Mouse (Mus musculus) liver, embryonic 14.5 days (tissue): Measurements from ENCODE around the gene Bcl11b. TPM values are rescaled to one million over a fixed set of nuclear protein-coding genes. Genes with fewer than 3 reads are reported as not detected.

ENCODE experiments used
- ATAC-seq: fragments of 200-750 bp; cut with Nextera tagmentation; 2 replicates; pipeline ENCODE4 v1.8.0; 2017; ENCODE audit warnings: moderate number of reproducible peaks, mild to moderate bottlenecking, moderate library complexity; ENCODE audit not compliant: insufficient read depth
- DNase-seq, 3 experiments: peaks; one replicate each; pipeline ENCODE4 v3.0.0-alpha.2; 2012 to 2013; ENCODE audit warnings: low read depth in 3 of 3, low spot score in 3 of 3
- H3K27ac ChIP-seq: fragments of 300-500 bp; sonication (generic); 2 replicates; pipeline ENCODE4 v1.5.1; 2014; ENCODE audit warnings: moderate library complexity, mild to moderate bottlenecking, control low read depth, inconsistent platforms
- H3K27me3 ChIP-seq: fragments of 300-500 bp; sonication (generic); 2 replicates; pipeline ENCODE4 v1.6.1; 2014; ENCODE audit warnings: mild to moderate bottlenecking, low read length, moderate library complexity; ENCODE audit not compliant: control insufficient read depth, insufficient read depth
- H3K36me3 ChIP-seq: fragments of 300-500 bp; sonication (generic); replicated peaks from 2 replicates; pipeline ENCODE4 v1.6.1; 2014; ENCODE audit warnings: low read depth; ENCODE audit not compliant: control insufficient read depth, insufficient read depth
- H3K4me1 ChIP-seq, 2 experiments: fragments of 200-500 bp in 1 of 2; fragments of 300-500 bp in 1 of 2; sonication (generic) in 1 of 2; replicated peaks; 2 replicates each; pipeline ENCODE4 v1.6.1; 2012 to 2014; ENCODE audit warnings: antibody characterized with exemption in 1 of 2, inconsistent platforms in 1 of 2, low read length in 1 of 2; ENCODE audit not compliant: control insufficient read depth in 2 of 2, insufficient read depth in 2 of 2
- H3K4me2 ChIP-seq: fragments of 300-500 bp; sonication (generic); 2 replicates; pipeline ENCODE4 v1.6.1; 2014; ENCODE audit warnings: low read depth, mild to moderate bottlenecking, control low read depth, moderate library complexity
- H3K4me3 ChIP-seq, 2 experiments: fragments of 200-500 bp in 1 of 2; fragments of 300-500 bp in 1 of 2; sonication (generic) in 1 of 2; 2 replicates each; pipeline ENCODE4 v1.5.1; 2012 to 2014; ENCODE audit warnings: low read depth in 2 of 2, low read length in 2 of 2, mild to moderate bottlenecking in 2 of 2, control low read depth in 1 of 2, inconsistent platforms in 1 of 2, moderate library complexity in 1 of 2; ENCODE audit not compliant: insufficient read depth in 1 of 2
- H3K9ac ChIP-seq: fragments of 300-500 bp; sonication (generic); replicated peaks from 2 replicates; pipeline ENCODE4 v1.6.1; 2014; ENCODE audit warnings: mild to moderate bottlenecking, control low read depth, moderate library complexity
- H3K9me3 ChIP-seq: fragments of 300-500 bp; sonication (generic); 2 replicates; pipeline ENCODE4 v1.6.1; 2016; ENCODE audit warnings: low read length, mixed read lengths; ENCODE audit not compliant: control insufficient read depth
- CTCF ChIP-seq: IDR thresholded peaks from 2 replicates; pipeline ENCODE4 v1.5.1; 2016; ENCODE audit warnings: antibody characterized with exemption, low read depth, control low read depth
- EP300 ChIP-seq: IDR thresholded peaks from 2 replicates; pipeline ENCODE4 v1.6.1; 2016; ENCODE audit warnings: antibody characterized with exemption, low read depth
- WGBS: fragments of 180-500 bp; shearing (Covaris S2); extraction: QIAGEN DNeasy Blood & Tissue Kit; methylation state at CpG from one replicate; pipeline ENCODE4 v1.1.7; 2014; ENCODE audit not compliant: insufficient replicate concordance; 5-methylcytosine and 5-hydroxymethylcytosine counted together
- polyA plus RNA-seq, 2 experiments: library from polyadenylated mRNA; depleted of rRNA in 1 of 2; stranded (reverse) in 1 of 2; unstranded in 1 of 2; fragments of >200 nt; fragmentation: Nextera tagmentation in 1 of 2; extraction: Ambion mirVana in 1 of 2; gene quantifications; 2 replicates each; pipeline versions ENCODE4 v1.2.1 to v1.2.3; 2012 to 2014

Bcl11b gene
- polyA plus RNA-seq, 2 experiments = 0.02 TPM; not detected in 1

DNA sequence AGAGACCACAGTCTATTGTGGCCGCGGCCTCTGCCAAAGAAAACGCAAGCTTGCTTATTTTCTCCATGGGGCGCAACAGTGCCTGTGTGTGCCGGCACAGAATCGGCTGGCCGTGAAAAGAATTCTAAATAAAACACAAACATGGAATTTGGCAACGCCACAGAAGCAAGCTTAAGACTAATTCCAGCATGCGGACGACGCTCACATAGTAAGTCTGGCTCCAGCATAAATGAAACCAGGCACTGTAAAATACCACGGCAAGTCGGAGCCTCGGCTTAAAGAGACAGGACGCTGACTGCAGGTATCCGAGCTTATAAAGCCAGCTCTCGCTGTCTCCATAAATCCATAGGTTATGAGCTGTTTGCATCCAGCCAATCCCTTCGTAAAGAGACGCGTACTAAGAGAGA is 51.1 kb downstream of the Bcl11b start:
- no peaks in the 10 kb centered on the region for H3K9me3 ChIP-seq
- no peak overlapping the region for H3K27ac ChIP-seq
- no peak for ATAC-seq
- DNase-seq = no peak
- TF ChIP-seq CTCF (no peak), EP300 (no peak)
- H3K27me3 ChIP-seq = no peaks in the 10 kb centered on the region
- no peak overlapping the region for H3K9ac ChIP-seq
- H3K4me3 ChIP-seq = no peak overlapping the region
- H3K4me1 ChIP-seq = no peaks in the 10 kb centered on the region
- H3K4me2 ChIP-seq = no peak overlapping the region
- no peaks in the 10 kb centered on the region for H3K36me3 ChIP-seq
- 77% methylated on average over 20 of the region's 20 CpGs for WGBS

DNA sequence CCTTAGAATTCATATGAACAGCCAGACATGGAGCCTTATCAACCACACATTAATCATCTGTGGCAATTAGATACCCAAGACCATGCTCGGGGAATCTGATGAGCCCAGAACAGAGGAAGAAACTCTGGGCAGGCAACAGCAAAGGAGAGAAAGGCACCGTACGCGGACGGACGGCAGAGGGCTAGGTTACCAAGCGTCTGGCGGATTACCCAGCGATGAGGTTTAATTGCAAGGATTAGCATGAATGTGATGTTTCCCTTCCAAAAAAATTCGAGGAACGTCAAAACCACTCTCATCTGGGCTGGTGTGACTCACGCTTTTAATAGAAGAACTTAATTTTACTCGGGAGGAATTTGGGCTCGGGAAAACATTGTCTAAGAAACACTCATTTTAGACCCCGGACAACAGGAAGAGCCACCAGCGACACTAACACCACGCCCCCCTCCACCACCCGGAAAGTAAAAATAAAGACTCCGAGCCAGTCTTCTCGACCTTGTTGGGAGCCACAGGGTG is 52.7 kb downstream of the Bcl11b start:
- Histone ChIP-seq H3K4me1 (no peaks in the 10 kb centered on the region), H3K27me3 (no peaks in the 10 kb centered on the region), H3K4me3 (no peak overlapping the region), H3K4me2 (no peak overlapping the region), H3K27ac (no peak overlapping the region), H3K9me3 (no peaks in the 10 kb centered on the region), H3K9ac (no peak overlapping the region), H3K36me3 (no peaks in the 10 kb centered on the region)
- ATAC-seq (no peak), DNase-seq (no peak)
- WGBS = 62% methylated on average over 20 of the region's 20 CpGs
- no peak for TF ChIP-seq EP300
- TF ChIP-seq CTCF = no peak

DNA sequence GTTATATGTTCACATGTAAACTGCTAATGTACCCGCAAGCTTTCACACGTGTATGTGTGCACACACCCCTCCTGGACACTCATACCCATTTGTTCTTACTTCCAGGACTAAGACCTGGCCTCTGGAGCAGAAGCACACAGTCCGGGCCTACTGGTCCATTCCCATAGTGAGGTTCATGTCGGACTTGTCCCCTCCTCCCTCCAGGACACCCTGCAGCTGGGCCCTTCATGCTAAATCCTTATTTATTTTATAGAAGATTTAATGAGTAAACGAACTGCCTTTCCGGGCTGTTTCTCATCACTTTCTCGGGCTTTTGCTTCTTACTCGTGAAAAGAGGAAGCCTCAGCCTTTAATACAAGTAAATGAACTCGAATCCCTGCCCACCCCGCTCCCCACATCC is 54.0 kb downstream of the Bcl11b start:
- Histone ChIP-seq H3K4me2 (no peak overlapping the region), H3K4me3 (no peak overlapping the region), H3K9ac (no peak overlapping the region), H3K27me3 (no peaks in the 10 kb centered on the region), H3K36me3 (no peaks in the 10 kb centered on the region), H3K9me3 (no peaks in the 10 kb centered on the region), H3K27ac (no peak overlapping the region), H3K4me1 (no peaks in the 10 kb centered on the region)
- WGBS = 55% methylated on average over 10 of the region's 10 CpGs
- TF ChIP-seq CTCF = no peak
- no peak for TF ChIP-seq EP300
- no peak for ATAC-seq
- no peak for DNase-seq

DNA sequence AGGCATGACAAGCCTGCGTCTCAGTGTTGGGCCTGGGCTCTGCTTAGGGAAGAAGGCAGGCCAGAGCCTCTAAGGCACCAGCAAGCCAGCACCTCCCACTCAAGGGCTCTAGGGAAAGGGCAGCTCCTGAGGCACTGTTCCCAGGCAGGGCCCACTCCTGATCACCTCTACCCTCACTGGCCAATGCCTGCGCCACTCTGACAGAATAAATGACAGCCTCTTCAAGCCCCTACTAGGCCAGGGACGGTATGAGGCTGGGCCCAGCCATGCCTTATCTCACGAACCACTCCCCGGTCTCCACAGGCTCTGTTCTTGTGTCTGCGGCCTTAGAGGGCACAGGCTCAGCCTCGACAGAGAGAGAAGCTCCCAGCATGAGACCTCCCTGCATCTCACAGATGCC is 61.3 kb downstream of the Bcl11b start:
- ATAC-seq = no peak
- no peak overlapping the region for H3K9ac ChIP-seq
- H3K27ac ChIP-seq = no peak overlapping the region
- H3K4me2 ChIP-seq = no peak overlapping the region
- H3K4me3 ChIP-seq = no peak overlapping the region
- WGBS = 47% methylated on average over 7 of the region's 7 CpGs
- H3K36me3 ChIP-seq = no peaks in the 10 kb centered on the region
- TF ChIP-seq CTCF (no peak), EP300 (no peak)
- no peaks in the 10 kb centered on the region for H3K4me1 ChIP-seq
- no peak for DNase-seq
- no peaks in the 10 kb centered on the region for H3K9me3 ChIP-seq
- no peaks in the 10 kb centered on the region for H3K27me3 ChIP-seq

- Histone ChIP-seq H3K9ac (no peak overlapping the region), H3K4me2 (no peak overlapping the region), H3K4me1 (no peaks in the 10 kb centered on the region), H3K4me3 (no peak overlapping the region), H3K36me3 (no peaks in the 10 kb centered on the region), H3K27me3 (no peaks in the 10 kb centered on the region), H3K9me3 (no peaks in the 10 kb centered on the region), H3K27ac (no peak overlapping the region)
- DNase-seq (no peak), ATAC-seq (no peak)
- no peak for TF ChIP-seq EP300
- TF ChIP-seq CTCF = no peak
- 67% methylated on average over 9 of the region's 9 CpGs for WGBS
Observed at GRCm38 (mm10) chr12:107940774-107941173, 62.6 kb downstream of the Bcl11b start.
